Mouse (Mus musculus): ENCODE results near the gene Nat8f4. TPM values are rescaled to one million over a fixed set of nuclear protein-coding genes. Genes with fewer than 3 reads are reported as not detected.
A peak's percentile ranks its signal among the peaks of the same experiment; 100 is the strongest.

Gene Nat8f4
- polyA plus RNA-seq, 2 experiments = 0.64 to 0.81 TPM

DNA sequence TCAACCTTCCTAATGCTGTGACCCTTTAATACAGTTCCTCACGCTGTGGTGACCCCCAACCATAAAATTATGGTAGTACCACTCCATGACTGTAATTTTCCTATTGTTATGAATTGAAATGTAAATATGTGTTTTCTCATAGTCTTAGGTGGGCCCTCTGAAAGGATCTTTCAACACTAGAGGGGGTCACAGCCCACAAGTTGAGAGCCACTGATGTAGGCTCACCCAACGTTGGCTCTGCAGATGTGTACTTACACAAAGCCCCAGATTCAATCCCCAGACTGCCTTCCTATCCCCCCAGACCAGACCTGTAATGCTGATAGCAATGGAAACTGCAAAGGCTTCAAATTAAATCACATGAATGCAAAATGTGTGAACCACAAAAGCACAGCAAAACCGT, 31.0 kb upstream of the Nat8f4 start:
- Histone ChIP-seq H3K27ac (no peak overlapping the region), H3K4me3 (ENCODE audit: insufficient read depth in 1 of 2, low read depth in 2 of 2, low read length in 2 of 2) (no peak overlapping the region), H3K9ac (replicated peaks) (no peak overlapping the region), H3K27me3 (ENCODE audit: control insufficient read depth, insufficient read depth, low read length) (no peaks in the 10 kb centered on the region), H3K4me2 (ENCODE audit: low read depth) (no peak overlapping the region), H3K9me3 (ENCODE audit: control insufficient read depth, low read length) (no peaks in the 10 kb centered on the region), H3K4me1 (replicated peaks; ENCODE audit: control insufficient read depth in 2 of 2, insufficient read depth in 2 of 2, low read length in 1 of 2) (peaks cover 0 to 9% of the 10 kb centered on the region in 2 experiments; a peak in 3 of 4 replicates), H3K36me3 (replicated peaks; ENCODE audit: control insufficient read depth, insufficient read depth, low read depth) (no peaks in the 10 kb centered on the region)
- ATAC-seq (ENCODE audit: insufficient read depth) (no peak), DNase-seq (ENCODE audit: low read depth in 3 of 3, low spot score in 3 of 3) (no peak)
- 51% methylated on average over 3 of the region's 3 CpGs for WGBS (ENCODE audit: insufficient replicate concordance)
- TF ChIP-seq EP300 (IDR thresholded peaks at IDR 0.05; ENCODE audit: low read depth) (no peak), CTCF (IDR thresholded peaks at IDR 0.05; ENCODE audit: low read depth) (peak; percentile 25; the same call in 1 of the 2 replicates)

DNA sequence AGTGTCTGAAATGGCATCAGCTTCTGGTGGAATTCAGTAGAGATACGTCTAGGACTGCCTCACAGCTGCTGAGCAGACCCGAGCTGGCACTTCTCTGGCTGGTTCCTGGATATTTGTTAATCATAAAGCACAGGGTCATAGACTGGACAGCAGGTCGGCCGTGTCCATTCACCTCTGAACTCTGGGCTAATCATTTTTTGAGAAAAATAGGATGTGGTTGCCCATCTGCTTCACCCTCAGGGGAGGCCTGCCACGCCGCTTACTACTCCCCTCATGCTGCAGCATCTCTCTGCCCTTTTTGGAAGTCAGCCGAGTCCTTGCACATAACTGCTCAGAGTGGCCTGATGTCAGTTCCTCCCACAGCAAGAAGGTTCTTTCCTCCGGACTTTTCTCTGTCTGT, 29.4 kb upstream of the Nat8f4 start:
- no peak for ATAC-seq (ENCODE audit: insufficient read depth)
- no peak for DNase-seq (ENCODE audit: low read depth in 3 of 3, low spot score in 3 of 3)
- Histone ChIP-seq H3K36me3 (replicated peaks; ENCODE audit: control insufficient read depth, insufficient read depth, low read depth) (no peaks in the 10 kb centered on the region; the same call in 1 of the 2 replicates), H3K27ac (no peak overlapping the region), H3K4me1 (replicated peaks; ENCODE audit: control insufficient read depth in 2 of 2, insufficient read depth in 2 of 2, low read length in 1 of 2) (peaks cover 0 to 9% of the 10 kb centered on the region in 2 experiments; a peak in 3 of 4 replicates), H3K9me3 (ENCODE audit: control insufficient read depth, low read length) (no peaks in the 10 kb centered on the region), H3K27me3 (ENCODE audit: control insufficient read depth, insufficient read depth, low read length) (no peaks in the 10 kb centered on the region), H3K4me2 (ENCODE audit: low read depth) (no peak overlapping the region), H3K4me3 (ENCODE audit: insufficient read depth in 1 of 2, low read depth in 2 of 2, low read length in 2 of 2) (no peak overlapping the region), H3K9ac (replicated peaks) (no peak overlapping the region)
- WGBS (ENCODE audit: insufficient replicate concordance) = 56% methylated on average over 8 of the region's 8 CpGs
- no peak for TF ChIP-seq EP300 (IDR thresholded peaks at IDR 0.05; ENCODE audit: low read depth)
- TF ChIP-seq CTCF (IDR thresholded peaks at IDR 0.05; ENCODE audit: low read depth) = no peak

DNA sequence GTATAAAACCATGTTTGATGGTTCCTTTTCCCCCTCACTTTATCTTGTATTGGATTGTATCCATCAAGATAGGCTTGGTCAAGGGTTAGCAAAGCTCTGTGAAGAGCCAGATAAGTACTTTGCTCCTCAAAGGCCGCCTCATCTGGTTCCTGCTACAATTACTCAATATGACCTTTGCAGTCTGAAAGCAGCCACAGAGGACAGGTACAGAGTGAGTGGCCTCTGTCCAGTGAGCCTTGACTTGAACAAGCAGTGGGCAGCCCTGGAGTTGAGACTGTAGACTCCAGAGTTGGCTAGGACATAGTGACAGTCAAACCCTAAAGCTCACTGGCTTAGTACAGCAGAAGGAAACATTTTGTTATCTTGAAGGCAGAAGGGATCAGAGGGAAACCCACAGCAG, 24.6 kb upstream of the Nat8f4 start:
- Histone ChIP-seq H3K36me3 (replicated peaks; ENCODE audit: control insufficient read depth, insufficient read depth, low read depth) (peaks cover 22% of the 10 kb centered on the region), H3K4me3 (ENCODE audit: insufficient read depth in 1 of 2, low read depth in 2 of 2, low read length in 2 of 2) (no peak overlapping the region), H3K27ac (no peak overlapping the region), H3K9ac (replicated peaks) (no peak overlapping the region), H3K4me2 (ENCODE audit: low read depth) (no peak overlapping the region), H3K27me3 (ENCODE audit: control insufficient read depth, insufficient read depth, low read length) (no peaks in the 10 kb centered on the region), H3K9me3 (ENCODE audit: control insufficient read depth, low read length) (no peaks in the 10 kb centered on the region), H3K4me1 (replicated peaks; ENCODE audit: control insufficient read depth in 2 of 2, insufficient read depth in 2 of 2, low read length in 1 of 2) (no peaks in the 10 kb centered on the region; a peak in 1 of 4 replicates)
- no peak for DNase-seq (ENCODE audit: low read depth in 3 of 3, low spot score in 3 of 3)
- peak; percentile 63; the same call in 1 of the 2 replicates for ATAC-seq (ENCODE audit: insufficient read depth)
- TF ChIP-seq CTCF (IDR thresholded peaks at IDR 0.05; ENCODE audit: low read depth) (no peak), EP300 (IDR thresholded peaks at IDR 0.05; ENCODE audit: low read depth) (no peak)
- 36% methylated on average over 1 of the region's 1 CpGs for whole genome bisulfite sequencing (ENCODE audit: insufficient replicate concordance)

DNA sequence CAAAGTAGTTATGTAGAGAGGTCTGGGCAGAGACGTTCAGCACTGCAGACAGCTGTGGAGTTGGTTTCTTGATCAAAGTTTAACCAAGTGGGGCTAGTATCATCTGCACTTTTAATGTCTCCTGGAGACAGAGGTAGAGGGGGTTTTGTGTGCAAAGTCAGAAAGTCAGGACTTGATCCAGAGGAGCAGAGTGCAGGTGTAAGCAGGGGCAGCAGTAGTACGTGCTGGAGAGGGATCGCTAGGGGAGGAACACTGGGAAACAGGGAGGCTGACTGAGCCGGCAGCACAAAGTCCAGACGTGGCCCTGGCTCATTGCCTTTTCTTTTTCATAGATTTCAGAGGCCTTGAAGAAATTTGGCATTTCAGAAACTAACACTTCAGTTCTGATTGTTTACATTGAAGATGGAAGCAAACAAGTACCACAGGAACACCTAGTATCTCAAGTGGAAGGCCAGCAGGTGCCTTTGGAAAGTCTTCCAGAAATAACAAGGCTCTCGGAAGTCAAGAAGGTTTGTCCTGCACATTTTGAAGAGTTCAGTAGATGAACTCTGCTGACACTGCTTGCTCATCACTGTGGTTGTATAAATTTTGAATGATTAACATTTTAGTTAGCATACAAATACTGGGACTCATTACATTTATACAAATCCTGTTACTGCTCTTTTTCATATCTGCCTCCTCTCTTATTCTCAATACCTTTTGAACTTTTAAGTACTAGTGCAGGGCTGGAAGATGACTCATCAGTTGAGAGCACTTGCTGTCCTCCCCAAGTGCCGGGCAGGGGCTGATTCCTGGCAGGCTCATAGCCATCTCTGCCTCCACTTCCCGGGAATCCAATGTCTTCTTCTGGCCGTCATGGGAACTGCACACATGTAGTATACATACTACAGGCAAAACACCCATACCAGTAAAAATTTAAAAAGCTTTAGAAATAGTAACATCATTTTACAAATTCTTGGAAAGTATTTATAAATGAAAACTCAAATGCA, 23.1 kb upstream of the Nat8f4 start:
- Histone ChIP-seq H3K36me3 (replicated peaks; ENCODE audit: control insufficient read depth, insufficient read depth, low read depth) (peaks cover 22% of the 10 kb centered on the region), H3K9ac (replicated peaks) (no peak overlapping the region), H3K4me1 (replicated peaks; ENCODE audit: control insufficient read depth in 2 of 2, insufficient read depth in 2 of 2, low read length in 1 of 2) (no peaks in the 10 kb centered on the region; a peak in 1 of 4 replicates), H3K27ac (no peak overlapping the region), H3K9me3 (ENCODE audit: control insufficient read depth, low read length) (no peaks in the 10 kb centered on the region), H3K4me3 (ENCODE audit: insufficient read depth in 1 of 2, low read depth in 2 of 2, low read length in 2 of 2) (no peak overlapping the region), H3K4me2 (ENCODE audit: low read depth) (no peak overlapping the region), H3K27me3 (ENCODE audit: control insufficient read depth, insufficient read depth, low read length) (no peaks in the 10 kb centered on the region)
- DNase-seq (ENCODE audit: low read depth in 3 of 3, low spot score in 3 of 3) (no peak), ATAC-seq (ENCODE audit: insufficient read depth) (no peak)
- no peak for TF ChIP-seq CTCF (IDR thresholded peaks at IDR 0.05; ENCODE audit: low read depth)
- no peak for TF ChIP-seq EP300 (IDR thresholded peaks at IDR 0.05; ENCODE audit: low read depth)
- WGBS (ENCODE audit: insufficient replicate concordance) = 74% methylated on average over 9 of the region's 9 CpGs

DNA sequence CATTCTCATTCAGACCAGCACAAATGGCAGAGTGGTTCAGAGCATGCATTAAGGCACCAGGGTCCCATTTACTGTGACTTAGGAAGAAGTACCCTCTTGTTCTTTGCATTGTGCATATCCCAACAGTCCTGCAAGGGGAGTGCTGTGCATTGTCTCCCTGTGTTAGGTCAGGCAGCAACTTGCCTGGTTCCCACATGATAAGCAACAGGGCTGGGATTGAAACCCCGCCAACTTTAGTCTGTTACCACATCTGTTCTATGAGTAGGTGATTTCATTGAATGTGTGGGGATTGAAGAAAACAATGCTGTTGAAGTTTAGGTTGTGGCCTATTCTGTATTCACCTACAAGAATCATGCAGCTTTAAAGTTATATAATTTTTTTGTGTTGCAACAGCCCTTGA, 22.0 kb upstream of the Nat8f4 start:
- no peak for ATAC-seq (ENCODE audit: insufficient read depth)
- 47% methylated on average over 1 of the region's 1 CpGs for WGBS (ENCODE audit: insufficient replicate concordance)
- Histone ChIP-seq H3K36me3 (replicated peaks; ENCODE audit: control insufficient read depth, insufficient read depth, low read depth) (peaks cover 24% of the 10 kb centered on the region), H3K27ac (no peak overlapping the region), H3K9me3 (ENCODE audit: control insufficient read depth, low read length) (no peaks in the 10 kb centered on the region), H3K9ac (replicated peaks) (no peak overlapping the region), H3K27me3 (ENCODE audit: control insufficient read depth, insufficient read depth, low read length) (no peaks in the 10 kb centered on the region), H3K4me2 (ENCODE audit: low read depth) (no peak overlapping the region), H3K4me1 (replicated peaks; ENCODE audit: control insufficient read depth in 2 of 2, insufficient read depth in 2 of 2, low read length in 1 of 2) (no peaks in the 10 kb centered on the region; a peak in 1 of 4 replicates), H3K4me3 (ENCODE audit: insufficient read depth in 1 of 2, low read depth in 2 of 2, low read length in 2 of 2) (no peak overlapping the region)
- no peak for DNase-seq (ENCODE audit: low read depth in 3 of 3, low spot score in 3 of 3)
- TF ChIP-seq EP300 (IDR thresholded peaks at IDR 0.05; ENCODE audit: low read depth) (no peak), CTCF (IDR thresholded peaks at IDR 0.05; ENCODE audit: low read depth) (no peak)

Measured in liver, embryonic 14.5 days (tissue).